Mouse (Mus musculus): ENCODE results near the gene Ano9. TPM values are rescaled to one million over a fixed set of nuclear protein-coding genes. Genes with fewer than 3 reads are reported as not detected.

Ano9 gene
- polyA plus RNA-seq, 1 experiment: 74.3 TPM

DNA sequence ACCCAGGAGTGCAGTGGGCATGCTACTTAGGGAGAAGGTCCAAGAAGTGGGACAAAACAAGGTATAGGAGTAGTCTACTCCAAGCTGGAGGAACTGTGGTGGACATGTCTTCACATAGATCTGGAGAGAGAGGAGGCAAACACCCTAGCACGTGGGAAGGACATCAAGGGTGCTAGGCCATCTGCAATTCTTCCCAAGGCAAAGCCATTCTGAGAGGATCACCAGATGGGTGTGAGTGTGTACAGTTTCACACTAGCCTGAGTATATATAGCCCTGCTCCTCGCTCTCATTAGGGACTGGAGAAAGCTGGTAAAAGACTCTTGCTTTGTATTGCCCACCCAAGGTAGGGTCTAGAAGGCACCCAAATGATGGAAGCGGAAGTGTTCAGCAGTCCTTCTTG is 54.3 kb downstream of the Ano9 start:
- Histone ChIP-seq H3K4me1 (ENCODE audit: control insufficient read depth, insufficient read depth, insufficient read length, low read length) (peaks cover 31% of the 10 kb centered on the region), H3K27ac (ENCODE audit: insufficient read depth, low read depth, low read length) (no peak overlapping the region; the same call in 1 of the 2 replicates), H3K27me3 (ENCODE audit: control insufficient read depth, insufficient read depth, low read length) (no peaks in the 10 kb centered on the region), H3K4me3 (ENCODE audit: low read depth, low read length) (no peak overlapping the region), H3K36me3 (ENCODE audit: control insufficient read depth, insufficient read depth, low read length) (no peaks in the 10 kb centered on the region; the same call in 1 of the 2 replicates)
- TF ChIP-seq POLR2A (IDR thresholded peaks at IDR 0.05; ENCODE audit: low read depth, low read length) (no peak), CTCF (IDR thresholded peaks at IDR 0.05; ENCODE audit: extremely low read depth, insufficient read length, insufficient replicate concordance, low read depth, low read length) (no peak)
- WGBS: 84% methylated on average over 3 of the region's 3 CpGs

DNA sequence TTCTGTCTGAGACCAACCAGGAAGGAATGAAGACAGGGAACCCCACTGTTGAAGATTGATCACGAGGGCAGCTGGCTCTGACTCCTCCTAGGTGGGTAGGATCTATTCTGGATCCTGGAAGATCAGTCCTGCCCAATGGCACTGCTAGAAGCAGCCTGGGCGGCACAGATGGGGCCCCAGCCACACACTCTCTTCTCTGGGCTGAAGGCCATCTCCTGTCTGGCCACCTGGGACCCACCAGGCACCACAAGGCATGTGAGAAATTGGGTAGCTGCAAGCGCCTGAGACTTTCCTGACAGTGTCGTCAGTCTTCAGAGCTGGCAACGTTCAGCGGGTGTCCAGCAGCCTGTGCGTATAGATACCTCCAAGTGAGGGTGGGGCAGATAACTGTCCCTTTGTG is 55.1 kb downstream of the Ano9 start:
- 76% methylated on average over 7 of the region's 7 CpGs for WGBS
- Histone ChIP-seq H3K4me1 (ENCODE audit: control insufficient read depth, insufficient read depth, insufficient read length, low read length) (peaks cover 31% of the 10 kb centered on the region), H3K27me3 (ENCODE audit: control insufficient read depth, insufficient read depth, low read length) (no peaks in the 10 kb centered on the region), H3K27ac (ENCODE audit: insufficient read depth, low read depth, low read length) (no peak overlapping the region), H3K4me3 (ENCODE audit: low read depth, low read length) (no peak overlapping the region), H3K36me3 (ENCODE audit: control insufficient read depth, insufficient read depth, low read length) (no peaks in the 10 kb centered on the region)
- TF ChIP-seq CTCF (IDR thresholded peaks at IDR 0.05; ENCODE audit: extremely low read depth, insufficient read length, insufficient replicate concordance, low read depth, low read length) (no peak), POLR2A (IDR thresholded peaks at IDR 0.05; ENCODE audit: low read depth, low read length) (no peak)

DNA sequence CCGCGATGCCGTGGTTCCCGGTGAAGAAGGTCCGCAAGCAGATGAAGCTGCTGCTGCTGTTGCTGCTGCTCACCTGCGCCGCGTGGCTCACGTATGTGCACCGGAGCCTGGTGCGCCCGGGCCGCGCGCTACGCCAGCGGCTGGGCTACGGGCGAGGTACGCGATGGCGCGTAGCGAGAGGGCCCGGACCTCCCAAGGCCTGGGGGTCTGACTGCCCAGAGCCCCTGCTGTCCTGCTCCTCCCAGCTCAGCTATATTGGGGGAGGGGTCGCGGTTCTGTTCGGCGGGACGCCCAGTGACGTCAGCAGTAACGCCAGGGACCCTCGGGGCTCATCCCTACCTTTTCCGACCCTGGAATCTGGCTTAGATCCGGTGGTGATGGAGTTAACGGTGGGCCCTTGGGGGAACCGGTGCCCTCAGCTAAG is 56.3 kb downstream of the Ano9 start:
- Histone ChIP-seq H3K36me3 (ENCODE audit: control insufficient read depth, insufficient read depth, low read length) (no peaks in the 10 kb centered on the region), H3K27me3 (ENCODE audit: control insufficient read depth, insufficient read depth, low read length) (no peaks in the 10 kb centered on the region), H3K4me1 (ENCODE audit: control insufficient read depth, insufficient read depth, insufficient read length, low read length) (peaks cover 31% of the 10 kb centered on the region), H3K27ac (ENCODE audit: insufficient read depth, low read depth, low read length) (no peak overlapping the region), H3K4me3 (ENCODE audit: low read depth, low read length) (peak overlapping the region; percentile 77)
- no peak for TF ChIP-seq CTCF (IDR thresholded peaks at IDR 0.05; ENCODE audit: extremely low read depth, insufficient read length, insufficient replicate concordance, low read depth, low read length)
- no peak for TF ChIP-seq POLR2A (IDR thresholded peaks at IDR 0.05; ENCODE audit: low read depth, low read length)
- WGBS: 3% methylated on average over 37 of the region's 37 CpGs

DNA sequence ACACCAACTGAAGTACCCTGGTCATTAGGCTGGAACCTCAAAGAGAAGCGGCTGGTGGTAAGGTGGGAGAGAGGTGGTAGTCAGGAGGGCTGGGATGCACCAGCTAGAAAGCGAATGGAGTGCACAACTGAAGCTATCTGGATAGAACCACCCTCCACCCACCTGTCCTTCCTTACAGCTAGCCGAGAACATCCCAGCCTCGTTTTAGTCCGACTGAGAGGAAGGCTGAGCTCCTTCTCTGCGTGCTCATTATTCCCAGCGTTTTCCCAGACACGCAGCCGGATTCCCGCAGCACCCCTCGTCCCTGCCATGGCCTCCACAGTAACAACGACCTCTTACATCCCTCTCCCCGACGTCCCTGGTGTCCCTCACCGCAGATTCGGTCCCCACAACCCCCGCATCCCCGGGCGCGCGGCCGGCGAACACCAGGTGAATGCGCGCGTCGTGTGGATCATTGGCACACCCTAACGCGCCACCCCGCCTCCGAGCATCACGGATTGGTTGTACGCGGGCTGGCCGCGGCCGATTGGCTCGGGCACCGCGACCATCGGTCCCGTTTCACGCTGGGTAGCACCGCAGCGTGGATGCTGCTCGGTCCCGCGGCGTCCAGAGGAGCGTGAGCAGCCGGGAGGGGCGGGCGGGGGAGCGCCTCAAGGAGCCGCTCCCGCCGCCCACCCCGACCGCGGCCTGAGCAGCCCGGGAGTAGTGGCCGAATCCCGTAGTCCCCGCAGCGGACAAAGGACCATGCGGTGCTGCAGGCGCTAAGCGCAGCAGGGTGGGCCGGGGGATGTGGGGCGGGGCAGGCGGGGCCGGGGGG is 57.0 kb downstream of the Ano9 start, which contains the start of gene B4galnt4:
B4galnt4 (plus strand) TSS at position 679 of the 817 bp plus-strand sequence.
- H3K27ac ChIP-seq (ENCODE audit: insufficient read depth, low read depth, low read length): peak within 1 kb of the TSS; percentile 57
- peak within 1 kb of the TSS; percentile 77 for H3K4me3 ChIP-seq (ENCODE audit: low read depth, low read length)
- no peaks in the 10 kb centered on the region for H3K36me3 ChIP-seq (ENCODE audit: control insufficient read depth, insufficient read depth, low read length)
- H3K4me1 ChIP-seq (ENCODE audit: control insufficient read depth, insufficient read depth, insufficient read length, low read length): peaks cover 31% of the 10 kb centered on the region
- no peak; the same call in 1 of the 2 replicates for TF ChIP-seq POLR2A (IDR thresholded peaks at IDR 0.05; ENCODE audit: low read depth, low read length)
- TF ChIP-seq CTCF (IDR thresholded peaks at IDR 0.05; ENCODE audit: extremely low read depth, insufficient read length, insufficient replicate concordance, low read depth, low read length): no peak
- 2% methylated on average over 65 of the region's 72 CpGs for WGBS
- H3K27me3 ChIP-seq (ENCODE audit: control insufficient read depth, insufficient read depth, low read length): no peaks in the 10 kb centered on the region

DNA sequence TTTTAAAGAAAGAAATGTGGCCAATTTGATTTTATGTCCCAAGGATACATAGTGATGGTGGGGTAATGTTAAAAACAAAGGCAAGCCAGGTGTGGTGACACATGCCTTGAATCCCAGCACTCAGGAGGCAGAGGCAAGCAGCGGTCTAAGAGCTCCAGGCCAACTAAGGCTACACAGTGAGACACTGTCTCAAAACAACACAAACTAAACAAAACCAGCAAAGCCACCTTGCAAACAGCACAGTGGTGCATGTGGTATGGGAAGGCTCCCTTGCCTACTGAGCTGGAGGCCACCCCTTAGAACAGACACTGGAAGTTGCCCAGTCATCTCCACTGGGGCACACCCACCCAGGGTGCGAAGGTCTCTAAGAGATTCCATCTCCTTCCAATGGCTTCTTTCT is 57.7 kb downstream of the Ano9 start:
- no peaks in the 10 kb centered on the region for H3K27me3 ChIP-seq (ENCODE audit: control insufficient read depth, insufficient read depth, low read length)
- H3K4me1 ChIP-seq (ENCODE audit: control insufficient read depth, insufficient read depth, insufficient read length, low read length): peaks cover 27% of the 10 kb centered on the region
- TF ChIP-seq POLR2A (IDR thresholded peaks at IDR 0.05; ENCODE audit: low read depth, low read length) (no peak), CTCF (IDR thresholded peaks at IDR 0.05; ENCODE audit: extremely low read depth, insufficient read length, insufficient replicate concordance, low read depth, low read length) (no peak)
- 53% methylated on average over 2 of the region's 2 CpGs for WGBS
- no peaks in the 10 kb centered on the region for H3K36me3 ChIP-seq (ENCODE audit: control insufficient read depth, insufficient read depth, low read length)
- H3K27ac ChIP-seq (ENCODE audit: insufficient read depth, low read depth, low read length): peak overlapping the region; percentile 57
- H3K4me3 ChIP-seq (ENCODE audit: low read depth, low read length): peak overlapping the region; percentile 77

DNA sequence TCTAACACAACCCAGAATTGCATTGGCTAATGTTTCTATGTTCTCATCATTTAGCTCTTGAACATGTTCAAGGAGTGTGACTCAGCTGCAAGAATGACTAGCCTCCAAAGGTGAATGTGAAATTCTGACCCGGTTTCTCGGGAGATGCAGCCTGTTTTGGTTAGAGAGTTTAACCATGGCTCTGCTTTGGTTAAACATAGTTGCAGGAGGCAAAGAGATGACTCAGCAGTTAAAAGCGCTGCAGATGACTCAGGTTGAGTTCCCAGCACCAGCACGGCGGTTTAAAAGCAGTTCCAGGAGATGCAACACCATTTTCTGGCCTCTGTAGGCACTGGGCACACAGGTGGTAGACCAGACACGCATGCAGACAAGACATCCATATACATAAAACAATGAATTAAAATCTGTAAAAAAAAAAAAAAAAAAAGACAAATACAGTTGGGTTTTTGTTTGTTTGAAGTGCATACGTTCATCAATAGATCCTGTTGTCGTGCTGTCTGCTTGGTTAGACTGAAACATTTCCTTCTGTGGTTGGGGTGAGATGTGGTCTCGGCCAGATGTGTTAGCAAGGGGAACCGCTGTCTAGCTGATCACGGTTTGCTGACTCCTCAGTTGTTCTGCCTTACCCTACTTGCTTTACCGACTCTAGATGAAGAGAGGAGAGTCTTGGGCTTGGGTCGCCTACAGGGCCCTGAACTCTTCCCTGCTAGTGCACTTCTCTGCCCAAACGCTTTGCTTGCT is 58.8 kb downstream of the Ano9 start:
- WGBS: 85% methylated on average over 14 of the region's 14 CpGs
- peaks cover 17% of the 10 kb centered on the region for H3K4me1 ChIP-seq (ENCODE audit: control insufficient read depth, insufficient read depth, insufficient read length, low read length)
- H3K36me3 ChIP-seq (ENCODE audit: control insufficient read depth, insufficient read depth, low read length): no peaks in the 10 kb centered on the region
- no peaks in the 10 kb centered on the region for H3K27me3 ChIP-seq (ENCODE audit: control insufficient read depth, insufficient read depth, low read length)
- H3K27ac ChIP-seq (ENCODE audit: insufficient read depth, low read depth, low read length): peak overlapping the region; percentile 21; the same call in 1 of the 2 replicates
- no peak overlapping the region for H3K4me3 ChIP-seq (ENCODE audit: low read depth, low read length)
- TF ChIP-seq POLR2A (IDR thresholded peaks at IDR 0.05; ENCODE audit: low read depth, low read length) (no peak), CTCF (IDR thresholded peaks at IDR 0.05; ENCODE audit: extremely low read depth, insufficient read length, insufficient replicate concordance, low read depth, low read length) (no peak)

DNA sequence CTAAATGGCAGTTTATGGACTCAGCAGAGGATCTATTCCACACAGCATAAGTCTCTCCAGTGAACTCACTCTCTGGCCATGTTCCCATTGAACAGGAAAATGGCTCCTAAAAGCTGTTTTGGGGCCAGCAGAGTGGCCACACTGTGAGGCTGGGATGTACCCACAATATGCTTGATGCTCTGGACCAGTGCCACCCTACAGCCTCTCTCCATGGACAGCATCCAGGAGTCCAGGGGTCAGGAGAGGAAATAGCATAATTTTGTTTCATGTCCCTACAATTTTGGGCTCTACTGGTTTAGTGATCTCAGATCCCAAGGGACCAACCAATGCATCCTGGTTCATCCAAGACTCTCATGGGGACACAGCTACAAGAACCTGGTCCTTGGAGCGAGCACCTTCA is 60.1 kb downstream of the Ano9 start:
- Histone ChIP-seq H3K4me3 (ENCODE audit: low read depth, low read length) (no peak overlapping the region), H3K27me3 (ENCODE audit: control insufficient read depth, insufficient read depth, low read length) (no peaks in the 10 kb centered on the region), H3K4me1 (ENCODE audit: control insufficient read depth, insufficient read depth, insufficient read length, low read length) (peaks cover 11% of the 10 kb centered on the region), H3K36me3 (ENCODE audit: control insufficient read depth, insufficient read depth, low read length) (no peaks in the 10 kb centered on the region), H3K27ac (ENCODE audit: insufficient read depth, low read depth, low read length) (no peak overlapping the region)
- TF ChIP-seq CTCF (IDR thresholded peaks at IDR 0.05; ENCODE audit: extremely low read depth, insufficient read length, insufficient replicate concordance, low read depth, low read length): no peak
- no peak for TF ChIP-seq POLR2A (IDR thresholded peaks at IDR 0.05; ENCODE audit: low read depth, low read length)
- WGBS: 100% methylated on average over 1 of the region's 1 CpGs

Data from small intestine, adult 2 months (tissue).